Mouse (Mus musculus) limb, embryonic 10.5 days (tissue): ENCODE results near the gene U90926. TPM values are rescaled to one million over a fixed set of nuclear protein-coding genes. Genes with fewer than 3 reads are reported as not detected.

ENCODE experiments used
- DNase-seq: peaks from one replicate; pipeline ENCODE4 v3.0.0-alpha.2; 2017; ENCODE audit warnings: low spot score
- H3K27ac ChIP-seq: fragments of 300-500 bp; sonication (generic); 2 replicates; pipeline ENCODE4 v1.5.1; 2016; ENCODE audit warnings: mild to moderate bottlenecking
- H3K27me3 ChIP-seq: fragments of 300-500 bp; sonication (generic); 2 replicates; pipeline ENCODE4 v1.6.1; 2016; ENCODE audit warnings: low read depth, mild to moderate bottlenecking; ENCODE audit not compliant: poor library complexity, severe bottlenecking
- H3K36me3 ChIP-seq: fragments of 300-500 bp; sonication (generic); 2 replicates; pipeline ENCODE4 v1.6.1; 2016; ENCODE audit warnings: mild to moderate bottlenecking, moderate library complexity
- H3K4me1 ChIP-seq: fragments of 300-500 bp; sonication (generic); 2 replicates; pipeline ENCODE4 v1.6.1; 2016
- H3K4me3 ChIP-seq: fragments of 300-500 bp; sonication (generic); 2 replicates; pipeline ENCODE4 v1.5.1; 2016; ENCODE audit warnings: mild to moderate bottlenecking, moderate library complexity
- H3K9me3 ChIP-seq: fragments of 300-500 bp; sonication (generic); replicated peaks from 2 replicates; pipeline ENCODE4 v1.6.1; 2016; ENCODE audit warnings: mild to moderate bottlenecking
- WGBS: fragments of 180-500 bp; shearing (Covaris S2); methylation state at CpG from one replicate; pipeline ENCODE4 v1.1.7; 2016; 5-methylcytosine and 5-hydroxymethylcytosine counted together
- polyA plus RNA-seq: library from polyadenylated mRNA; unstranded; fragments of >200 nt; fragmentation: Nextera tagmentation; extraction: Ambion mirVana; gene quantifications from 2 replicates; pipeline ENCODE4 v1.2.1, GENCODE M21; 2016

U90926 gene
- polyA plus RNA-seq, result not detected in 2 replicates

GRCm38 (mm10) chr5:92215308-92215707 lies at the start of gene U90926:
U90926 (minus strand) TSS chr5:92215408.
- H3K27ac ChIP-seq, result no peak within 1 kb of the TSS
- no peak within 1 kb of the TSS for H3K4me3 ChIP-seq
- H3K4me1 ChIP-seq, result no peaks in the 10 kb centered on the region
- H3K27me3 ChIP-seq, result no peaks in the 10 kb centered on the region
- no peaks in the 10 kb centered on the region for H3K9me3 ChIP-seq
- 96% methylated on average over 4 of the region's 4 CpGs for WGBS
- no peaks in the 10 kb centered on the region for H3K36me3 ChIP-seq
- DNase-seq, result no peak

- Histone ChIP-seq H3K27me3 (no peaks in the 10 kb centered on the region), H3K4me3 (no peak overlapping the region), H3K4me1 (peaks cover 10% of the 10 kb centered on the region), H3K27ac (no peak overlapping the region), H3K9me3 (no peaks in the 10 kb centered on the region), H3K36me3 (0 out of 2 replicates have a peak, but pooled peaks cover 3% of the 10 kb centered on the region)
- DNase-seq, result no peak
- 60% methylated on average over 4 of the region's 4 CpGs for WGBS
These were observed 48.7 kb upstream of the U90926 start for GRCm38 (mm10) chr5:92263761-92264359.

GRCm38 (mm10) chr5:92262646-92263045 lies 47.4 kb upstream of the U90926 start:
- no peak overlapping the region for H3K27ac ChIP-seq
- 91% methylated on average over 8 of the region's 8 CpGs for WGBS
- H3K36me3 ChIP-seq, result 0 out of 2 replicates have a peak, but pooled peaks cover 3% of the 10 kb centered on the region
- H3K9me3 ChIP-seq, result no peaks in the 10 kb centered on the region
- DNase-seq, result no peak
- H3K27me3 ChIP-seq, result no peaks in the 10 kb centered on the region
- peaks cover 18% of the 10 kb centered on the region for H3K4me1 ChIP-seq
- no peak overlapping the region for H3K4me3 ChIP-seq

GRCm38 (mm10) chr5:92256218-92256617 lies 41.0 kb upstream of the U90926 start, which contains the start of gene Ppef2:
Ppef2 (minus strand) TSS chr5:92256278.
- no peak within 1 kb of the TSS for H3K4me3 ChIP-seq
- WGBS, result 4% methylated on average over 6 of the region's 6 CpGs
- peak within 1 kb of the TSS; percentile 51 for H3K27ac ChIP-seq
- no peaks in the 10 kb centered on the region for H3K27me3 ChIP-seq
- H3K4me1 ChIP-seq, result peaks cover 43% of the 10 kb centered on the region
- H3K9me3 ChIP-seq, result no peaks in the 10 kb centered on the region
- no peak for DNase-seq
- H3K36me3 ChIP-seq, result no peaks in the 10 kb centered on the region

GRCm38 (mm10) chr5:92254476-92254875 lies 39.3 kb upstream of the U90926 start:
- Histone ChIP-seq H3K9me3 (no peaks in the 10 kb centered on the region), H3K27me3 (no peaks in the 10 kb centered on the region), H3K36me3 (no peaks in the 10 kb centered on the region; the same call in 1 of the 2 replicates), H3K4me3 (no peak overlapping the region), H3K4me1 (peaks cover 34% of the 10 kb centered on the region), H3K27ac (no peak overlapping the region)
- DNase-seq, result no peak
- WGBS, result 74% methylated on average over 6 of the region's 6 CpGs

GRCm38 (mm10) chr5:92252797-92253343 lies 37.7 kb upstream of the U90926 start:
- no peaks in the 10 kb centered on the region for H3K27me3 ChIP-seq
- DNase-seq, result peak; percentile 45
- WGBS, result 27% methylated on average over 18 of the region's 18 CpGs
- H3K4me1 ChIP-seq, result peaks cover 27% of the 10 kb centered on the region
- H3K27ac ChIP-seq, result no peak overlapping the region
- H3K9me3 ChIP-seq, result no peaks in the 10 kb centered on the region
- no peak overlapping the region for H3K4me3 ChIP-seq
- no peaks in the 10 kb centered on the region; the same call in 1 of the 2 replicates for H3K36me3 ChIP-seq

- H3K36me3 ChIP-seq, result no peaks in the 10 kb centered on the region; the same call in 1 of the 2 replicates
- WGBS, result 94% methylated on average over 6 of the region's 6 CpGs
- peaks cover 19% of the 10 kb centered on the region for H3K4me1 ChIP-seq
- H3K9me3 ChIP-seq, result no peaks in the 10 kb centered on the region
- DNase-seq, result no peak
- no peaks in the 10 kb centered on the region for H3K27me3 ChIP-seq
- no peak overlapping the region for H3K27ac ChIP-seq
- H3K4me3 ChIP-seq, result no peak overlapping the region
These were observed 36.8 kb upstream of the U90926 start for GRCm38 (mm10) chr5:92252031-92252430.

- Histone ChIP-seq H3K9me3 (no peaks in the 10 kb centered on the region), H3K4me1 (peaks cover 6% of the 10 kb centered on the region), H3K36me3 (no peaks in the 10 kb centered on the region; the same call in 1 of the 2 replicates), H3K27ac (no peak overlapping the region), H3K27me3 (no peaks in the 10 kb centered on the region), H3K4me3 (no peak overlapping the region)
- 88% methylated on average over 11 of the region's 11 CpGs for WGBS
- no peak for DNase-seq
These were observed 33.4 kb upstream of the U90926 start for GRCm38 (mm10) chr5:92248614-92249013.

- H3K36me3 ChIP-seq, result no peaks in the 10 kb centered on the region; the same call in 1 of the 2 replicates
- H3K27me3 ChIP-seq, result no peaks in the 10 kb centered on the region
- no peaks in the 10 kb centered on the region for H3K4me1 ChIP-seq
- H3K9me3 ChIP-seq, result no peaks in the 10 kb centered on the region
- H3K27ac ChIP-seq, result no peak overlapping the region
- no peak overlapping the region for H3K4me3 ChIP-seq
- no peak for DNase-seq
- 93% methylated on average over 9 of the region's 9 CpGs for WGBS
These were observed 30.3 kb upstream of the U90926 start for GRCm38 (mm10) chr5:92245483-92245882.

- no peaks in the 10 kb centered on the region for H3K4me1 ChIP-seq
- 96% methylated on average over 2 of the region's 2 CpGs for WGBS
- no peaks in the 10 kb centered on the region for H3K9me3 ChIP-seq
- H3K4me3 ChIP-seq, result no peak overlapping the region
- no peak for DNase-seq
- H3K36me3 ChIP-seq, result no peaks in the 10 kb centered on the region; the same call in 1 of the 2 replicates
- H3K27me3 ChIP-seq, result no peaks in the 10 kb centered on the region
- no peak overlapping the region for H3K27ac ChIP-seq
These were observed 29.7 kb upstream of the U90926 start for GRCm38 (mm10) chr5:92244900-92245299.

- Histone ChIP-seq H3K4me3 (no peak overlapping the region), H3K27ac (no peak overlapping the region), H3K9me3 (no peaks in the 10 kb centered on the region), H3K36me3 (no peaks in the 10 kb centered on the region), H3K4me1 (no peaks in the 10 kb centered on the region), H3K27me3 (no peaks in the 10 kb centered on the region)
- 94% methylated on average over 12 of the region's 12 CpGs for WGBS
- no peak for DNase-seq
These were observed 25.6 kb upstream of the U90926 start for GRCm38 (mm10) chr5:92240769-92241168.

GRCm38 (mm10) chr5:92239333-92240232 lies 24.4 kb upstream of the U90926 start:
- WGBS, result 51% methylated on average over 29 of the region's 29 CpGs
- peak; percentile 69 for DNase-seq
- Histone ChIP-seq H3K4me1 (no peaks in the 10 kb centered on the region), H3K27ac (peak overlapping the region; percentile 62), H3K27me3 (no peaks in the 10 kb centered on the region), H3K9me3 (no peaks in the 10 kb centered on the region), H3K36me3 (no peaks in the 10 kb centered on the region), H3K4me3 (peak overlapping the region; percentile 22; the same call in 1 of the 2 replicates)
